Mouse (Mus musculus) G1E (cell line): ENCODE results near the gene Gm20708.

Experiments used
- CTCF ChIP-seq: IDR thresholded peaks from 2 replicates; pipeline ENCODE4 v1.5.1; 2012; ENCODE audit warnings: low read depth, low read length, inconsistent platforms, mixed read lengths
- GATA2 ChIP-seq: IDR thresholded peaks from 2 replicates; pipeline ENCODE4 v1.6.1; 2012; ENCODE audit warnings: low read depth, low read length, inconsistent platforms, borderline replicate concordance

DNA sequence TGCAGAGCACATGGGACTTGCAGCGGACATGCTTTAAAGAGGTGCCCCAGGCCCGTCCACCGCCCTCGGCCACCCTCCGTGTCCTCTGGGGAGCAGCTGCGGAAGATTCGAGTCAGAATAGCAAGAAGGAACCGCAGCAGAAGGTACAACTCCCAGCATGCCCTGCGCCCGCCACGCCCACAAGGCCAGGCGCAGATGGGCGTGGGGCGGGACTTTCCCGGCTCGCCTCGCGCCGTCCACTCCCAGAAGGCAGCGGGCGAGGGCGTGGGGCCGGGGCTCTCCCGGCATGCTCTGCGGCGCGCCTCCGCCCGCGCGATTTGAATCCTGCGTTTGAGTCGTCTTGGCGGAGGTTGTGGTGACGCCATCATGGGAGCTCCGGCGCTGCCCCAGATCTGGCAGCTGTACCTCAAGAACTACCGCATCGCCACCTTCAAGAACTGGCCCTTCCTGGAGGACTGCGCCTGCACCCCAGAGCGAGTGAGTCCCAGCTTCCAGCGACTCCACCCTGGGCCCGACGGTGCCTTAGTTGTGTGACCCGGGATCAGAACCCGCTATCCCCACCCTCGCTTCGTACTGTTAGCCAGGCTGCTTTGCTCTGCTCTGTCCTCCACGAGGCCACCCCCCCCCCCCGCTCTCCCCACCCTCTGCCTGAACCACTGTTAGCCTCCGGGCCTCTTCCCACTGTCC is 39.7 kb downstream of the Gm20708 start, which contains the start of gene Birc5:
- TF ChIP-seq CTCF (no peak), GATA2 (no peak)
